Mouse (Mus musculus) embryonic facial prominence, embryonic 10.5 days (tissue): ENCODE data around the gene Pde4b. TPM values are rescaled to one million over a fixed set of nuclear protein-coding genes. Genes with fewer than 3 reads are reported as not detected.

Experiments
- DNase-seq: peaks from one replicate; pipeline ENCODE4 v3.0.0-alpha.2; 2017; ENCODE audit warnings: low spot score
- H3K27ac ChIP-seq: fragments of 300-500 bp; sonication (generic); replicated peaks from 2 replicates; pipeline ENCODE4 v1.5.1; 2016; ENCODE audit warnings: mild to moderate bottlenecking
- H3K27me3 ChIP-seq: fragments of 300-500 bp; sonication (generic); replicated peaks from 2 replicates; pipeline ENCODE4 v1.6.1; 2016; ENCODE audit warnings: low read depth, mild to moderate bottlenecking; ENCODE audit not compliant: poor library complexity, severe bottlenecking
- H3K36me3 ChIP-seq: fragments of 300-500 bp; sonication (generic); replicated peaks from 2 replicates; pipeline ENCODE4 v1.6.1; 2016; ENCODE audit warnings: mild to moderate bottlenecking, moderate library complexity
- H3K4me1 ChIP-seq: fragments of 300-500 bp; sonication (generic); 2 replicates; pipeline ENCODE4 v1.6.1; 2016
- H3K4me3 ChIP-seq: fragments of 300-500 bp; sonication (generic); 2 replicates; pipeline ENCODE4 v1.5.1; 2016; ENCODE audit warnings: mild to moderate bottlenecking, moderate library complexity
- H3K9me3 ChIP-seq: fragments of 300-500 bp; sonication (generic); 2 replicates; pipeline ENCODE4 v1.6.1; 2016; ENCODE audit warnings: mild to moderate bottlenecking
- WGBS: fragments of 180-500 bp; shearing (Covaris S2); methylation state at CpG from one replicate; pipeline ENCODE4 v1.1.7; 2016; 5-methylcytosine and 5-hydroxymethylcytosine counted together
- polyA plus RNA-seq: library from polyadenylated mRNA; unstranded; fragments of >200 nt; fragmentation: Nextera tagmentation; extraction: Ambion mirVana; gene quantifications from 2 replicates; pipeline ENCODE4 v1.2.1, GENCODE M21; 2016

Gene Pde4b
- polyA plus RNA-seq, 1 experiment from 2014 or later, result 8.2 TPM

DNA sequence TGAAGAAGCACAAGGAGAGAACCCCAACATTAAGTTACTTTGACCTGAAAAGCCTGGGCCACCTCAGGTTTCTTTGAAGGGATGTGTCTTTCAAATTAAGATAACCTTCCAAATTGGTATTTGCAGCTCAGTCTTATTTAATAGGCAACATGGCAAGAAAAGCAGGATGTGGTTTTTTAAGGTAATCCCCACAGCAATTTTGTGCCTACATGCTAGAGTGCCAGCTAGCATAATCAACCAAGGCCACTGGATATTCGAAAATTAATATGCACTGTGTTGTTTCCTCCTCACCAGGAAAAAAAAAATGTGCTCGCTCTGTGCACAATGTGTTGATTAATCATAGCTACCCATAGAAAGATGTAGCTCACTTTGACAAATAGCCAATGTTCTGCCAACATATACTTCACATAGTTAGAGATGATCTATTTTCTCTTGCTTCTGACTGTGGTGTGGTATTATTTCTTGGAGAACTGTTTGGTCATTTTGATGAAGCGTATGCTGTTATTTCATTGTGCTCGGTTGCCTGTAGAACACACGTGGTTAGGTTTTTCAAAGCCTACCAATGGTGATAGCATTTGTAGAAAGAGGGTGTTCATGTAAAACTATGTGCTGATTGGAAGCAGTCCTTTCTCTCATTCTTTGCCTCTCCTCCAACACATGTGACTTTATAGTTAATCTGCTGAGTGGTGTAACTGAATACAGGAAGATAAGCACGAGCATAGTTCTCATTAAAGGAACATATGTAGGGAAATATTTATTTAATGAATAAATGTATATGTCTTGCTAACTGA lies 169.0 kb downstream of the Pde4b start:
- Histone ChIP-seq H3K36me3 (no peaks in the 10 kb centered on the region), H3K4me3 (peak overlapping the region; percentile 52), H3K4me1 (peaks cover 25% of the 10 kb centered on the region), H3K27ac (no peak overlapping the region; the same call in 1 of the 2 replicates), H3K27me3 (no peaks in the 10 kb centered on the region), H3K9me3 (no peaks in the 10 kb centered on the region)
- no peak for DNase-seq
- WGBS, result 85% methylated on average over 6 of the region's 6 CpGs

DNA sequence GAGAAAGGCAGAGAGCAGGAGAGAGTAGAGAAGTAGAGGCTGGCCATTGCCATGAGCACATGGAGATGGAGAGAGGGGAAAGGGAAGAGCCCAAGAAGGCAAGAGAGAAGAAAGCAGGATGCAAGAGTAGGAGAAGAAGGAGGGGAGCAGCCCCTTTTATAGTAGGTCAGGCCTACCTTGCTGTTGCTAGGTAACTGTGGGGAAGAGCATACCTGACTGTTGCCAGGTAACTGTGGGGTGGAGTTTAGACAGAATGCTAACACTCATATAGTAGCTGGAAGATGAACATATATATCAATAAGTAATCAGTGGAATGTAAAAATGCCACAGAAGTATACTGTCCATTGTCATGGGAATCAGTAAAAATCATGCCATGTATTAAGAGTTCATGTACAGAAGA lies 172.9 kb downstream of the Pde4b start:
- Histone ChIP-seq H3K27ac (no peak overlapping the region), H3K36me3 (no peaks in the 10 kb centered on the region), H3K27me3 (no peaks in the 10 kb centered on the region), H3K9me3 (no peaks in the 10 kb centered on the region), H3K4me3 (no peak overlapping the region), H3K4me1 (peaks cover 7% of the 10 kb centered on the region)
- DNase-seq, result no peak

DNA sequence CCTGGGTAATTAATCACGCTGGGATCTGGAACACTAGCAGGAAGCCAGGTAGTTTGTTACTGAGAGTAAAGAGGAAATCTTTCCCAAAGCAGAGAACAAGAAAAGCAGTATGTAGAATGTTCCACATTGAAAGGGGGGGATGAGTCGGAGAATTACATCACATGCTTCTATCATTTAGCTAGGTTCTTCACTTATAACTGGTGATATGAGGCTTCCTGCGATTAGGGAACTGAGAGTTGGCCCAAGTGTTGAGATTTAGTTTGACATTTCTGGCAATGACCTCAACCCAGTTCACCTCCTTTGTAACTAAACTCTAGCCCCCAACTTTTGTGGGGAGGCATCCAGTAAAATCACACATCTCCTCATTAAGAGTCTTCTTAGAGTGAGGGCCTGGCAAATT lies 185.0 kb downstream of the Pde4b start:
- no peak for DNase-seq
- Histone ChIP-seq H3K4me1 (no peaks in the 10 kb centered on the region), H3K9me3 (no peaks in the 10 kb centered on the region), H3K27ac (no peak overlapping the region), H3K27me3 (no peaks in the 10 kb centered on the region), H3K36me3 (no peaks in the 10 kb centered on the region), H3K4me3 (no peak overlapping the region)
- 82% methylated on average over 3 of the region's 3 CpGs for WGBS

DNA sequence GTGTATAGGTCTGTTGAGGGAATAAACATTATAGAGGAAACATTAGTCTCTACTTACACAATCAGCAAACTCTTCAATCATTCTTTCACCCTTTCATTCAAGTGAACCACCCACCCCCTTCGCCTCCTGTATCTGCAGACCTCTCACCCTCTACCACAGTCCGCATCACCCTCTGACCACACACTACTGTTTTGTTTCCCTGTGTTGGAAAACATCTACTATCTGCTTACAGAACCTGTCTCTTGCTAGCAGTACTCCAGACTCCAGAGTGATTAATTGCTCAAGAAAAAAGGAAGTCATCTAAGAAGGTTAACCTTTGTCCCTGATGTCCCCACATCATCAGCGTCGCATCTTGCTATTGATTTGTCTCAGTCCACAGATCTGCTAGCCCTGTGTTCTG lies 185.4 kb downstream of the Pde4b start:
- Histone ChIP-seq H3K27me3 (no peaks in the 10 kb centered on the region), H3K36me3 (no peaks in the 10 kb centered on the region), H3K9me3 (no peaks in the 10 kb centered on the region), H3K4me3 (no peak overlapping the region), H3K27ac (no peak overlapping the region), H3K4me1 (no peaks in the 10 kb centered on the region)
- DNase-seq, result no peak
- 82% methylated on average over 4 of the region's 4 CpGs for WGBS

- WGBS, result 83% methylated on average over 4 of the region's 4 CpGs
- no peak for DNase-seq
- H3K36me3 ChIP-seq, result no peaks in the 10 kb centered on the region
- no peaks in the 10 kb centered on the region for H3K9me3 ChIP-seq
- no peaks in the 10 kb centered on the region for H3K27me3 ChIP-seq
- no peak overlapping the region for H3K4me3 ChIP-seq
- H3K27ac ChIP-seq, result no peak overlapping the region
- no peaks in the 10 kb centered on the region for H3K4me1 ChIP-seq
Observed at GRCm38 (mm10) chr4:102275716-102276115, 188.4 kb downstream of the Pde4b start.

DNA sequence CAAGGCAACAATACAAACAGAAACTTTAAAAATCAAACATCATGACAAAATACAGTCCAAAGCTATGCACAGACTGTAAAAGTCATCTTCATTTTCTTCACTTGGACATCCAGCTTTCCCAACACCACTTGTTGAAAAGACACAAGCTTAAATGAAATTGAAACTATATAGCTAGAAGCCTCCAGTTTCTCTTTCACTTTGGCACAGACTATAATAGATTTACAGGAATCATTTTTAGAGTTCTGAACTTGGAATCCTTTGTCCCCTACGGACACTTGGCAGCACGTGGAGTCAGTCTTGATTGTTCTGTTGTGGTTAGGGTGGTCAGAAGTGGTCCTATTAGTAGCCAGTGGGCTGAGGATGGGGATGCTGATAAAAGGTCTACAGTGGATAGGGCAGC lies 191.6 kb downstream of the Pde4b start:
- 86% methylated on average over 2 of the region's 2 CpGs for WGBS

GRCm38 (mm10) chr4:102287172-102287571 lies 199.8 kb downstream of the Pde4b start:
- no peaks in the 10 kb centered on the region for H3K36me3 ChIP-seq
- H3K9me3 ChIP-seq, result no peaks in the 10 kb centered on the region
- H3K4me3 ChIP-seq, result no peak overlapping the region
- no peaks in the 10 kb centered on the region for H3K4me1 ChIP-seq
- H3K27ac ChIP-seq, result no peak overlapping the region
- no peak for DNase-seq
- 91% methylated on average over 6 of the region's 6 CpGs for WGBS
- no peaks in the 10 kb centered on the region for H3K27me3 ChIP-seq

More for the DNA sequence above, 191.6 kb downstream of the Pde4b start:
- no peaks in the 10 kb centered on the region for H3K4me1 ChIP-seq
- H3K27me3 ChIP-seq, result no peaks in the 10 kb centered on the region
- H3K4me3 ChIP-seq, result no peak overlapping the region
- no peak for DNase-seq
- H3K9me3 ChIP-seq, result no peaks in the 10 kb centered on the region
- H3K36me3 ChIP-seq, result no peaks in the 10 kb centered on the region
- H3K27ac ChIP-seq, result no peak overlapping the region

DNA sequence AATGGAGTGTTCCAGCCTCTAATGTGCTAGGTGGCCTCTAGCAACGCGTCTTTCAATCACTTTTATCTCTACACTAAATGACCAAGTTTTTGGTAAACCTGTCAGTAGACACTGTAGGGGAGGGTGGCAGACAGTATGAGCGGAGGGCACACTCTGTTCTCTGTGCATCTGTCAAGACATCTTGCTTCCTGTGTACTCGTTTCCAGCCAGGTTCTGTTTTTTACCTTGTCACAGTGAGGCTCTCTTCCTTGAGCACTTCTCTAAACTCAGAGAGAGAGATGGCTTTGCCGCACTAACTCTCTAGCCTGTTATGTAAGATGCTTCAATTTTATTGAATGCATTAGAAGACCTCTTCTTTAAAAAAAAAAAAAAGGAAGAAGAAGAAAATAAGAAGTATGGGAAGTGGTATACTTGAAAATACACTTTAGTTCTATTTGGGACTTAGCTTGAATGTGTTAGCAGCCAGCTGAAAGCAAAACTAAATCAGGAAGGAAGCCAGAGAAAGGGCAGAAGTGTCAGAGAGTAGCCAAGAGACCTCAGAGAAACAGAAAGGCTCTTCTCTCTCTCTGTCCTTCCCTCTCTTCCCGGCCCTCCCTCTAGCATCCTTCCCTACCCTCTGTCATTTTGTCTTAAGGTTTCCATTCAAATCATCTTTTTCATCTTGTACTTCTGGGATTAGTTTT lies 202.8 kb downstream of the Pde4b start:
- 71% methylated on average over 6 of the region's 6 CpGs for WGBS
- no peaks in the 10 kb centered on the region for H3K36me3 ChIP-seq
- no peaks in the 10 kb centered on the region for H3K4me1 ChIP-seq
- no peaks in the 10 kb centered on the region for H3K27me3 ChIP-seq
- H3K4me3 ChIP-seq, result no peak overlapping the region
- no peak for DNase-seq
- no peak overlapping the region for H3K27ac ChIP-seq
- no peaks in the 10 kb centered on the region for H3K9me3 ChIP-seq

GRCm38 (mm10) chr4:102297558-102297957 lies 210.2 kb downstream of the Pde4b start:
- Histone ChIP-seq H3K36me3 (no peaks in the 10 kb centered on the region), H3K9me3 (no peaks in the 10 kb centered on the region), H3K27me3 (no peaks in the 10 kb centered on the region), H3K4me1 (peaks cover 3% of the 10 kb centered on the region; the same call in 1 of the 2 replicates), H3K27ac (no peak overlapping the region), H3K4me3 (no peak overlapping the region)
- no peak for DNase-seq

GRCm38 (mm10) chr4:102302568-102302967 lies 215.2 kb downstream of the Pde4b start:
- H3K9me3 ChIP-seq, result no peaks in the 10 kb centered on the region
- H3K4me1 ChIP-seq, result no peaks in the 10 kb centered on the region
- 88% methylated on average over 4 of the region's 4 CpGs for WGBS
- no peak overlapping the region for H3K27ac ChIP-seq
- H3K36me3 ChIP-seq, result no peaks in the 10 kb centered on the region
- H3K4me3 ChIP-seq, result no peak overlapping the region
- H3K27me3 ChIP-seq, result no peaks in the 10 kb centered on the region
- DNase-seq, result no peak

GRCm38 (mm10) chr4:102307661-102308297 lies 220.4 kb downstream of the Pde4b start:
- Histone ChIP-seq H3K4me1 (no peaks in the 10 kb centered on the region), H3K27ac (no peak overlapping the region), H3K9me3 (no peaks in the 10 kb centered on the region), H3K36me3 (no peaks in the 10 kb centered on the region), H3K4me3 (no peak overlapping the region), H3K27me3 (no peaks in the 10 kb centered on the region)
- no peak for DNase-seq
- 79% methylated on average over 4 of the region's 4 CpGs for WGBS

GRCm38 (mm10) chr4:102310630-102311029 lies 223.3 kb downstream of the Pde4b start:
- no peak overlapping the region for H3K27ac ChIP-seq
- H3K36me3 ChIP-seq, result no peaks in the 10 kb centered on the region
- no peaks in the 10 kb centered on the region for H3K9me3 ChIP-seq
- no peaks in the 10 kb centered on the region for H3K27me3 ChIP-seq
- no peak for DNase-seq
- no peak overlapping the region for H3K4me3 ChIP-seq
- H3K4me1 ChIP-seq, result no peaks in the 10 kb centered on the region

GRCm38 (mm10) chr4:102316011-102316410 lies 228.7 kb downstream of the Pde4b start:
- 94% methylated on average over 2 of the region's 2 CpGs for WGBS

More at GRCm38 (mm10) chr4:102316011-102316410, 228.7 kb downstream of the Pde4b start:
- no peaks in the 10 kb centered on the region for H3K27me3 ChIP-seq
- H3K27ac ChIP-seq, result no peak overlapping the region
- 0 out of 2 replicates have a peak, but pooled peaks cover 2% of the 10 kb centered on the region for H3K4me1 ChIP-seq
- H3K4me3 ChIP-seq, result no peak overlapping the region
- no peaks in the 10 kb centered on the region for H3K9me3 ChIP-seq
- H3K36me3 ChIP-seq, result no peaks in the 10 kb centered on the region
- DNase-seq, result no peak
